Mouse (Mus musculus): Measurements from ENCODE around the gene Tmsb15b2. TPM values are rescaled to one million over a fixed set of nuclear protein-coding genes. Genes with fewer than 3 reads are reported as not detected.

Tmsb15b2 gene
- polyA plus RNA-seq (2015; fragmentation: Illumina TruSeq; extraction: RNeasy Lipid Tissue Mini Kit (QIAGEN cat#74804); ENCODE audit: insufficient read depth, low replicate concordance) = 15.1 TPM

DNA sequence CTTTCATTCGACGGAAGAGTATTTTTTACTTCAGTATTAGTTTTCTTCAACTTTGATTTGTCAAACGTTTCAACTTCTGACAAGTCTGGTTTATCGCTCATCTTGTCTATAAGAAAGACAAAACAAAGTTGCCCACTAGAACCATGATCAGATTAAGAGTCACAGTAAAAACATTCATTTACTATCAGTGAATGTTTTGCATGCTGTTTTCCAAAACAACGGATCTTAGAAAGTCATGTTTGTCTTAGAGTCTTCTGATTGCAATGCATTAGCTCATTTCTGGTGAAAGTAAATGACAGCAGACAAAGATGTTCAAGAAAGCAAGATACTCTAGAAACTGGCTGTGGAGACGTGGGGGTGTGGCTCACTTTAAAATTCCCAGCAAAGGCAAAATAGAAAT is at the start of gene Tmsb15b2:
Tmsb15b2 (minus strand) TSS at position 101 of the 400 bp plus-strand sequence.

DNA sequence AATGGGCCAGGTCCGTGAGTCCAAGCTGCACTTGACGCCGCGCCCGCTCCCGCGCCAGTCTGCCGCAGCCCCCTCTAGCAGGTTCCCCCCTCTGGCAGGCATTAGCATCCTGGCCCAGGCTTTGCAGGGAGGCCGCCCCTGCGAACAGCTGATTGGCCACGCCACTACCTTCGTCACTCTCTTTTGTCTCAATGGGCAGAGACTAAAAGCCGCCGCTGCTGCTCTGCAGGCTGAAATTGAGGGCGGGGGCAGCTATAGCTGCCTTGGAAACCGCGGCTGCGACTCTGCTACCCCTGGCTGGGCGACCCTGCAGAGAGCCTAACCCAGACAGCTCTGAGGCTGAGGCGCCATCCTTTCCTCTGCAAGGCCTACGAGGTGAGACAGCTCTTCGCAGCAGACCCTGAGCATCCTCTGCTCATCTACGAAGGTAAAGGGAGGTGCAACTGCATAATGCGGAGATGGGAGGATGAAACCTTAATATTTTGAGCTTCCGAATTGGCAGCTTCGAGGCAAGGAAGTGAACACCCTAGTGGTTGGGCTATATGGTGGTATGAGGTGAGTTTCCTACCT is 17.8 kb upstream of the Tmsb15b2 start, which contains the start of gene Zcchc18:
Zcchc18 (plus strand) TSS at position 178 of the 570 bp plus-strand sequence.

DNA sequence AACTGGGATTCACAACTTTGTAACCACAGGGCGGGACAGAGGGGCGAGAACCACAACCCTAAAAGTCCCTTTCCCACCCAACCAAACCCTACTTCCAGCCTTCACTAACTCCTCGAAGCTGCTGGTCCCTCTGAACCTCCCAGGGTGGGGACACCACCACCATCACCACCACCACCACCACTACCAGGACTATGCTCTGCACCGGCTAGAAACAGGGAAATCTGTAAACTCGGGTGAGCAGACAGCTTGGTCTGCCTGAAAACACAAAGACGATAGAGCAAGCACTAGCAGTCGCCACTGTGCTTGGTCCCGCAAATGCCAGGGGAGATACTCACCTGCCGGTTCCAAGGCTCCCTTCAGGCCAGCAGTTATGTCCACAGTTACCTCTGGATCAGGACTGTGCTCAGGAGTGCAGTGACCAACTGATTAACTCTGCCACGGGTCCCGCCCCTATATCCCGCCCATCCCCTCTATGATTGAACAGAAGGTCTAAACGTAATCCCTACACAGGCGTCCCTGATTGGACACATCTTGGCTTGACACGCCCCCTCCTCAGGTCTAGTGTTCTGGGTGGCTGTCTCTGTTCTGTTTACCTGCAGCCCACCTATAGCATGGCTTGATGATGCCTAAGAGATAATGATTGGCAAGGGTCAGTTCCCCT is 1.3 kb upstream of the Tmsb15b2 start, which contains the start of the genes Tmsb15l and Tmsb15b1:
Tmsb15l (minus strand) TSS at position 446 of the 661 bp plus-strand sequence.
Tmsb15b1 (minus strand) TSS at position 451 of the 661 bp plus-strand sequence.

DNA sequence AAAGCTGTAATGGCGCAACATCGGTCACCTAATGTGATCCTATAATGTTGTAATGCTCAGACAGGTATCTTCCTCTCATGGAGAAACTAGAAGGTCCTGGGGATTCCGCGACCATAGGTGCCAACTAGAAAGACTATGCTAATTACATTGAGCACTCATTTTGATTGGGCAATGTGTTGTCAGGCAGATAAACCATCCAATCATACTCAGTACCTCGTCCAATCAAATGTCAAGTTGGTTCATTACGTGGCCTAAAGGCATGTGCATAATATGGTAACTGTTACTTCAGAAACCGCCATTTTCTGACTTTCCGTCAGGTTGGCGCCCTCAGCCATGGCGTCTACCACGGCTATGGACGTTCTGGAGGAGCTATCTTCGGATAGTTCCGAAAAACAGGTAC is 48.3 kb downstream of the Tmsb15b2 start, which contains the start of gene H2bfm:
H2bfm (plus strand) TSS at position 295 of the 400 bp plus-strand sequence.

Other genes with a start within 250 kb of the Tmsb15b2 start
- gene Morf4l2, start 231.8 kb downstream of the Tmsb15b2 start, polyA plus RNA-seq (2015; fragmentation: Illumina TruSeq; extraction: RNeasy Lipid Tissue Mini Kit (QIAGEN cat#74804); ENCODE audit: insufficient read depth, low replicate concordance) = 154 TPM
- not detected for gene Glra4, start 195.4 kb downstream of the Tmsb15b2 start, polyA plus RNA-seq (2015; fragmentation: Illumina TruSeq; extraction: RNeasy Lipid Tissue Mini Kit (QIAGEN cat#74804); ENCODE audit: insufficient read depth, low replicate concordance)
- 6.1 TPM for gene Plp1, start 152.8 kb downstream of the Tmsb15b2 start, polyA plus RNA-seq (2015; fragmentation: Illumina TruSeq; extraction: RNeasy Lipid Tissue Mini Kit (QIAGEN cat#74804); ENCODE audit: insufficient read depth, low replicate concordance)
- not detected for gene Rab9b, start 106.7 kb downstream of the Tmsb15b2 start, polyA plus RNA-seq (2015; fragmentation: Illumina TruSeq; extraction: RNeasy Lipid Tissue Mini Kit (QIAGEN cat#74804); ENCODE audit: insufficient read depth, low replicate concordance)
- not detected for gene H2bfm, start 48.2 kb downstream of the Tmsb15b2 start, polyA plus RNA-seq (2015; fragmentation: Illumina TruSeq; extraction: RNeasy Lipid Tissue Mini Kit (QIAGEN cat#74804); ENCODE audit: insufficient read depth, low replicate concordance)
- gene Tmsb15l, start 1.4 kb upstream of the Tmsb15b2 start, polyA plus RNA-seq (2015; fragmentation: Illumina TruSeq; extraction: RNeasy Lipid Tissue Mini Kit (QIAGEN cat#74804); ENCODE audit: insufficient read depth, low replicate concordance) = 16.2 TPM
- gene Tmsb15b1, start 1.4 kb upstream of the Tmsb15b2 start, polyA plus RNA-seq (2015; fragmentation: Illumina TruSeq; extraction: RNeasy Lipid Tissue Mini Kit (QIAGEN cat#74804); ENCODE audit: insufficient read depth, low replicate concordance) = 19.4 TPM
- gene Zcchc18, start 17.7 kb upstream of the Tmsb15b2 start, polyA plus RNA-seq (2015; fragmentation: Illumina TruSeq; extraction: RNeasy Lipid Tissue Mini Kit (QIAGEN cat#74804); ENCODE audit: insufficient read depth, low replicate concordance) = 16.6 TPM
- 49.3 TPM for gene Slc25a53, start 62.8 kb upstream of the Tmsb15b2 start, polyA plus RNA-seq (2015; fragmentation: Illumina TruSeq; extraction: RNeasy Lipid Tissue Mini Kit (QIAGEN cat#74804); ENCODE audit: insufficient read depth, low replicate concordance)
- gene Fam199x, start 74.1 kb upstream of the Tmsb15b2 start, polyA plus RNA-seq (2015; fragmentation: Illumina TruSeq; extraction: RNeasy Lipid Tissue Mini Kit (QIAGEN cat#74804); ENCODE audit: insufficient read depth, low replicate concordance) = 8.4 TPM
- gene Esx1, start 146.6 kb upstream of the Tmsb15b2 start, polyA plus RNA-seq (2015; fragmentation: Illumina TruSeq; extraction: RNeasy Lipid Tissue Mini Kit (QIAGEN cat#74804); ENCODE audit: insufficient read depth, low replicate concordance) = not detected

Data from spleen, adult 10 weeks (tissue).